Mouse (Mus musculus) left cerebral cortex, adult 9 months (tissue): ENCODE measurements around the gene E2f8.

ENCODE experiments used
- DNase-seq, 2 experiments: peaks; one replicate each; pipeline ENCODE4 v3.0.0; 2022; ENCODE audit warnings: low spot score in 2 of 2

E2f8 gene

DNA sequence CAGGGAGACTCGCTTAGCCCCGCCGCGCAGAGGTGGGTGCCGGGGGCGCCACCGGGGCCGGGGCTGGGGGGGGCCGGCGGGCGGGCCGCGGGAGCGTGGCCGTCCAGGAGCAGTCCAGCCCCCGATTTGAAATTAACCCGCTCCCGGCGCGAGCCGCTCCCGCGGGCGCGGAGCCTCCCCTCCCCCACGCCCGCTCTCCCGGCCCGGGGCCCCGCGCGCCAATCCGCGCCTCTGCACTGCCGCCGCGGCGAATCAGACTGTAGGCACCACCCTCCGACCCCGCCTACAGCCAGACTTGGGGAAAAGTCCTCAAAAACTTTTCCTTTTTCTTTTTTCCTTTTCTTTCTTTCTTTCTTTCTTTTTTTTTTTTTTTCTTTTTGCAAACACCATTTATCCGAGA lies at the start of gene E2f8:
Gene E2f8, minus strand, starts transcription at position 111 of the 400 bp plus-strand sequence.
- peak in 1 of 2 experiments; percentile 22 for DNase-seq

- peak in 1 of 2 experiments; percentile 26 for DNase-seq
Observed at GRCm38 (mm10) chr7:48930399-48930798, 49.0 kb upstream of the E2f8 start.

DNA sequence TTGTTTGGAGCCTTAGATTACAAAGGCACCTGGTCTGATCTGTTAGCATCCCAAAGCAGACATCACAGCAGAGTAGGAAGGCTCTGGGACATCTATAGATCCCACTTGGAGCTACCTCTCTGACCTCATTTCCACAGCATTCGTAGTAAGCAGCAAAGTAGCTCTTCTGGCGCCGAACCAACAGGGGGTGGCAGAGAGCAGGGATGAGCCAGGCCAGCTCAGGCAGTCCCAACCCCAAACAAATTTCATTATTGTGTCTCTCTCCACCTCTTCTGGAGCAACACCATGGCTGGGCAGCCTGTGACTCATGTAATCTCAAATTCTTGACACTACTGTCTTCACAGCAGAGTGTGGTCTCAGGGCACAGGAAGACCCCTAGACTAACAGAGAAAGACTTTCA lies 47.0 kb upstream of the E2f8 start:
- peak; percentile 20 to 67 for DNase-seq

DNA sequence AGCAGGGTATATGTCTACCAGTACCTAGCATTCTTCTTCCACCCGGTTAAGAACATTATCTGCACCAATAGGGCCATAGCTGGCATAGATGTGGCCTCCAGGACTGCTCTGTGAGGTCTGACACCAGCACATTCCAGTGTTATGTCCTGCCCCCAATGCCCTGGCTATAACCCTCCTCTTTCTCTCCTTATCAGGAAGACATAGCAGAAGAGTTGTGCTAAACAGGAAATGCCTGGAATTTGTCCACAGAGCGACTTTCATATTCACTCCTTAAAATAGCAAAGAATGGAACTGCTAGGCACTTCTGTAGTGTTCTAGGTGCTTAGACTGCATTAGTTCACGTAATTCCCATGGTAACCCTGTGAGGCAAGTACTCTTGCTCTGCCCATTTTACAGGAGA lies 43.8 kb upstream of the E2f8 start:
- DNase-seq = no peak

- DNase-seq = no peak
Observed at GRCm38 (mm10) chr7:48923620-48924019, 42.2 kb upstream of the E2f8 start.

DNA sequence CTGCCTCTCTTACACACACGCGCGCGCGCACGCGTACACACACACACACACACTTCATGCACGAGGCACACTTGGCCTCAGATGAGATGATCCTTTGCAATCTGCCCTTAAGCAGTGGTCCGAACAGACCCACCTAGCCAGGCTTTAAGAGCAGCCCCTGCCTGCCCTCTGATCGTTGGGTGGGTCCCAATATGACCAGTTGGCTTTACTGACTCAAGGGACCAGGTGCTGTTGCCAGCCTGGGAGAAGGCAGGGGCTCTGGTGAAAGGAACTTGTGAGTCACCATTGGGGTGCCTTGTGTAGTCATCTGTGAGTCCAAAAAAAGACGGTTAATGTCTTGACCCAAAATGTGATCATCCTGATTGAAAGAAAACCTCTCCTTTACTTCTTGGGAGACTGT lies 37.0 kb upstream of the E2f8 start:
- DNase-seq = no peak

DNA sequence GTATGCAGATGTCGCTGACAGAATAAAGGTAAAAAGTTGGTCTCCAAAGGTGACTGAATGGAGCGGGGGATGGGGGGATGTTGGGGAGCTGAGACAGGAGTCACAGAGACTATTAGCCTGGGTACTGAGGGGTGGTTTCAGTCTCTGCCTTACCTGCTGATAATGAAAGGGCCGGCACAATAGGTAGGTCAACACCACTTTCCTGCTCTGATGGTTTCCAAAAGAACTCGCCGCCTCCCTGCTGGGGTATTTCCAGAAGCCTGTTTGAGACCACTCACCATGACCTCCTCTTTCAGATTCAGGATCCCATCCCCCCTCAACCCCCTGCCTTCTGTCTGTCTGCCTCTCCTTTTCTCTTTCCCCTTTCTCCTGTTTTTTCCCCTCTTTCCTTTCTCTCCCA lies 36.6 kb upstream of the E2f8 start:
- DNase-seq = no peak

DNA sequence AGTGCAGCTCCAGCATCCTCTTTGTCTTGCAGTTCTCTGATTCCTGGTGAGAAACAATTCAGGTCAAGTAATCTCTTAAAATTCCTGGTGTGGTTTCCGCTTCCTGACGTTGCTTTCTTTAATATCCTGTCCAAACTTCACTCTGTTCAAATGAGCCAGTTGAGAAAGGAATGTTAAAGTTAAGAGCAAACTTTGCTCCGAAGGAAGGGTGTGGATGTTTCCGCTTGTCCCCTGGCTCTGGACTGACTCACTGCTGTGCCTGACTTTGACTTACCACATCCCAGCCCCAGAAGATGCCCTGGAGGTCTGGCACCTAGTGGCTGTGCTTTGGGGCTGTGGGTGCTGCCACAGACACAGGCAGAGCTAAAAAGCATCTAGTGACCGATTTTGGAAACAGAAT lies 36.1 kb upstream of the E2f8 start:
- no peak for DNase-seq

DNA sequence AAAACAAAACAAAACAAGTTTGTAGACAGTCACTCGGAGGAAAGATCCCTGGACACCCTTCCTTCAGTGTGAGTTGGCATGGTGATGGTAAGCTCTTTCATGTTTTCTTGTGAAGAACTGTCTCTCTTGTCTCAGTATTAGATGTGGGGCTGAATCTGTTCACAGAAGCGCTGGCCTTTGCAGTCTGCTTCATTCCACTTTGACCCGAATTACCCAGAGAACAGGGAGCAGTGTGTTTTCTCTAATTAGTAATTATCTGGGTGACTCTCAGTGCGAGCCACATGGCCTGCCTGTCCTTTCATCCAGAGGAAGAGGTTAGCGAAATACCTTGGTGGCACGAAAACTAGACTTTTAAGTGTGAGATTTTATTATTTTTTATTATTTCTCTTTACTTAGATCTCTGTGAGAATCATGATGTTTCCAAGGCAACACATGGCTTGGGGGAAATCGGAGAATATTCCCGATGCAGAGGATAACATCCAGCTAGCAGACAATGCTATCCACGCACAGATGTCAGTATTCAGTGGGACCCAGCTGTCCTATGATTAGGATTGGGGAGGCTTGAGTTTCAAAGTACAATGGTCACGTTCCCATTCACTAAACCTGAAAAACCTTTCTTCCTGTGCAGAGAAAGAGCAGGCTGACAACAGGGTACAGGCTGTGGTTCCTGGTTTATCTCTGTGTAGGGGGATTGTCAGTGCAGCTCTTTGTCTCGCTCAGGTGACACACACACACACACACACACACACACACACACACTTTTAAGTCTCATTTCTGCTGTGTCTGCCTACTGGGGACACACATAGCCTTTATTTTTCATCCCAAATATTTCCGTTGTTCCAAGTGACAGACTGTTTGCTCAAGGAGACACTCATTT lies 33.5 kb upstream of the E2f8 start:
- no peak for DNase-seq

DNA sequence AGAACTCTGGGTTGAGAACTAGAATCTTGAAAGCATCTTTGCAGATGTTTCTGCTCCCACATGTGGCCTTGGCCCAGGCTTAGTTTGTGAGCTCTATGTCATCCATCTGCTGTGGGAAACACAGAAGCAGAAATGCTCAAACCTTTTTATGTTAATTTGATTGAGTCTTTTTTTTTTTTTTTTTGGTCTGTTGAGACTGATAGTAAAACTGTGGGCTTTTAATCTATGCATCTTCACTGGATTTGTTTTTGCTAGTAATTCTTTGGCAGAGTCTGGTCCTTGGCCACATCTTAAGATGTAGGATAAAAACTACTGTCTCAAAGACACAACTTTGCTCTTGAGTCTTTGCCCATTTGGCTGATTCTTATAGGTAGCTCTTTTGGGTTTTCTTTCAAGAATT lies 29.8 kb upstream of the E2f8 start:
- no peak for DNase-seq

- no peak for DNase-seq
Observed at GRCm38 (mm10) chr7:48910282-48910681, 28.9 kb upstream of the E2f8 start.

GRCm38 (mm10) chr7:48909342-48909671 lies 27.9 kb upstream of the E2f8 start:
- DNase-seq = no peak

DNA sequence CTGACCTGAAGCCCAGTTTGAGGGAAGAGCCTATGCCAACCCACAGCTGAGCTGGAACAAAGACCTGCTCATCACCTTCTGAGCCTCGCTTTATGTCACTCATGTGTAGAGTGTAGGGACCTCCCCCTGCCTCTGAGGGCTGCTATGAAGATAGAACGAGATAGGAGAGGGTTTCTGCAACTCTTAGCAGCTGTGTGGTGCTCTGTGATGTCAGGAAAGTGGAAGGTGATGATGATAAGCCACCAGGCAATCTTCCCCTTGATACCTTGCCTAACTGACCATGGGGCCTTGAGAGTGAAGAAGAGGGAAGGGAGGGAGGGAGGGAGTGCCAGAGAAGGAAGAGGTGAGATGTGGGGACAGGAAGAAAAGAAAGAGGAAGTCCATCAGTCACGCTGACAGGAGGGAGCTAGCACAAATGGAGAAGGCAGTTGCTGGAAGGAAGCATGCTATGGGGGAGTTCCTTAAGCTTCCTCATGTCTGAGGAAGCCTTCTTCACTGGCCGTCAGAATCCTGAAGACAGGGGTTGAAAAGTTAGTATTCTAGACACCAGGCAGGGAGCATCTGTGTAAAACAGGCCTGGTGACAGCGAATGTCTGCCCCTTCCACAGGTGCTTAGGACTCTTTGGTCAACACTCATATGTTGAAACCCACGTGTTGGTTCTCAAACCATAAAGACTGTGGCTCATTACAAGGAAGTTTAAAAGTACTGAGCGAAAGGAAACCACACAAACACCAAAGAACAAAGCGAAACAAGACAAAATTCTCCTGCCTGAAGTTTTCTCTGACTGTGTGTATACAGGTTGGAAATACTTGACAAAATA lies 27.3 kb upstream of the E2f8 start, which contains the start of gene Nav2:
Gene Nav2, plus strand, starts transcription at position 196 of the 821 bp plus-strand sequence.
- no peak for DNase-seq

DNA sequence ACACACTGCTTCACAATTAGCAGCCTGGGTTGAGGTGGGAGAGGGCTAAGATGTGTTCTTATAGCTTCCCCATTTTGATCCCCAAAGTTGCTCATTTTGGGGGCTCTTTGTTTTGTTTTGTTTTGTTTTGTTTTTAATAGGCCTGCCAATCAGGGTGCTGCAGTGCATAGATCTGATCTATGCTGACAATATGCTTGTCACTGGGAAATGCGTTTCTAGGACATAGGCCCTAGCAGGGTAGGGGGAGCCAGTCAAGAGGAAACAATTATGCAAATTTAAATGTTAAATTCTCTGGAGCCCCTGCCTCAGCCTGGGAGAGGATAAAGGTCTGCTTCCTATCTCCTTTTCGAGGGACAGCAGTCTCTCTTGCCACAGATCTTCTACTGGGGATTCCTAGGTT lies 21.1 kb upstream of the E2f8 start:
- DNase-seq = no peak

- DNase-seq = no peak
Observed at GRCm38 (mm10) chr7:48900408-48901167, 19.2 kb upstream of the E2f8 start.

DNA sequence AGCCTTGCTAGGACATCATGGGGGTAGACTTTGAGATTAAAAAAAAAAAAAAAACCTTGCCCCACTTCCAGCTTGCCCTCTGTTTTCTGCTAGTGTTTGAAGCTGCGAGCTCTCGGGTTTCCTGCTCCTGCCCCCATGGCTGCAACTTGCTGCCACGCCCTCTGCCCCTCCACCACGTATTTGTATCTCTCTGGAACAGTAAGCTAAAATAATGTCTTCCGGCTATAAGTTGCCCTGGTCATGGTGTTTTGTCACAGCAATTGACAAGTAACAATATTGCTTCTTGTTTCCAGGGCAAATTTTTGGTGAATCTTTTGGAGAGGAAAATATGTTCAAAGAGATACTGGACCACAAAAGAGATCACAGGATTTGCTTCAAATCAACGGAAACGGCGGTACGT lies 17.0 kb upstream of the E2f8 start:
- DNase-seq = no peak

- DNase-seq = no peak
Observed at GRCm38 (mm10) chr7:48897539-48898163, 16.3 kb upstream of the E2f8 start.

- no peak for DNase-seq
Observed at GRCm38 (mm10) chr7:48896051-48896450, 14.7 kb upstream of the E2f8 start.

- DNase-seq = no peak
Observed at GRCm38 (mm10) chr7:48895475-48895874, 14.1 kb upstream of the E2f8 start.

DNA sequence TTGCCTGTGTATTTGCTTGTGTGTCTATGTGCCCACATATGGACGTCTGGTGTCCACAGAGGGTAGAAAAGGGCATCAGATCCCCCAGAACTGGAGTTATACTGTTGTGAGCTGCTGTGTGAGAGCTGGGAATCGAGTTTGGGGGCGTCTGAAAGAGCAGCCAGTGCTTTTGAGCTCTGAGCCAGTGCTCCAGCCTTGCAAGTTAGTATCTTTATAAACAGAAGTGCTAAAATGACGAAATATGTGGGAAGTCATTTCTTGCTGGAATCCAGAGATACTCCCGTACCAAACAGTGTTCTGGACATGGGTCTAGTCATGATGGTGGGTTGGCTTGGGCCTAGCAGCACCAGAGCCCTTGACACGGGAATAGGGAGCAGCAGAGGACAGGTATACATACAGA lies 13.4 kb upstream of the E2f8 start:
- no peak for DNase-seq

- peak in 1 of 2 experiments; percentile 82 for DNase-seq
Observed at GRCm38 (mm10) chr7:48894152-48894551, 12.8 kb upstream of the E2f8 start.

DNA sequence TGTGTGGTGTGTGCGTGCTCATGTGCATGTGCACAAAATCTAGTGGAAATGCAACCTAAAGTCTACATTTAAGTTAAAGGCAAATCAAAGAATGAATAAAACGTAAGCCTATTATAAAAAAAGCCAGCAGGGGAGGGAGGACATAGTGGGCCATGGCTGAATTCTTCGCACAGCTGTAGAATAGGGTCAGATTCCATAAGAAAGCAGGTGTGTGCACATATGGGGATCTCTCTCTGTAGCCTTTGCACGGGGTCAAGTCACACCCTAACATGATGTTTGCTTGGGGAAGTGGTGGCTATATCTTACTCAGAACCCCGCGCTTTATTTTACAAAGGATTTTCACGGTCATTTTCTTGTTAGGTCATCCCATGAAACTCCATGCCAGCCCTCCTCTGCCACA lies 11.7 kb upstream of the E2f8 start:
- DNase-seq = no peak
